Mouse (Mus musculus): ENCODE measurements around the gene Sdc4. TPM values are rescaled to one million over a fixed set of nuclear protein-coding genes. Genes with fewer than 3 reads are reported as not detected.

The Sdc4 gene
- polyA plus RNA-seq, 1 experiment from 2014 or later: 101 TPM

DNA sequence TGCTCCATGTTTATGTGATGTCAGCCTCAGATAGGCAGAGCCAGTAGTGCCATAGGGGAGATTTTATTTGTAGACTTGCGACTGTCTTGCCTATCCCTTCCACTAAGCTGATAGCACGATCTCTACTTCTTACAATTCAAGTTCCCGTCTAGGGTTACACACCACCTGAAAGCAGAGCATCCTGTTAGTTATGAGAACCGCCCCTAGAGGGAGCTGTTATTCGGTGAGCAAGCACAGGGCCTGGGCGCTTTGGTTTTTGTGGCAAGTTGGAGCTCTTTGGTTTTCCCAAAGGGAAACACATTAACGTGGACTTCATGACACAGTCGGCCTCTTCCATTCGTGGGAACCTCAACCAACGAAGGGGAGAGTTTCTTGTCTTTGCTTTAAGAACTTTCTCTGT lies 26.6 kb upstream of the Sdc4 start:
- H3K4me1 ChIP-seq (ENCODE audit: insufficient read depth): no peaks in the 10 kb centered on the region
- H3K9me3 ChIP-seq (ENCODE audit: low read depth, low read length): no peaks in the 10 kb centered on the region
- peak; percentile 84 for DNase-seq
- no peak overlapping the region for H3K4me3 ChIP-seq (ENCODE audit: low read depth, low read length)
- no peak overlapping the region for H3K9ac ChIP-seq
- H3K36me3 ChIP-seq (ENCODE audit: insufficient read depth): peaks cover 22% of the 10 kb centered on the region
- no peaks in the 10 kb centered on the region for H3K27me3 ChIP-seq (ENCODE audit: insufficient read depth, low read length)
- H3K27ac ChIP-seq (ENCODE audit: low read depth): no peak overlapping the region
- peak; percentile 21; the same call in 1 of the 2 replicates for ATAC-seq (ENCODE audit: insufficient read depth)
- H3K4me2 ChIP-seq: no peak overlapping the region
- peak; percentile 74 for TF ChIP-seq CTCF (IDR thresholded peaks at IDR 0.05; ENCODE audit: low read depth)
- WGBS: 23% methylated on average over 10 of the region's 10 CpGs

- DNase-seq (no peak), ATAC-seq (ENCODE audit: insufficient read depth) (no peak)
- no peak overlapping the region for H3K4me2 ChIP-seq
- H3K27ac ChIP-seq (ENCODE audit: low read depth): no peak overlapping the region
- no peak overlapping the region for H3K4me3 ChIP-seq (ENCODE audit: low read depth, low read length)
- peaks cover 41% of the 10 kb centered on the region for H3K36me3 ChIP-seq (ENCODE audit: insufficient read depth)
- TF ChIP-seq CTCF (IDR thresholded peaks at IDR 0.05; ENCODE audit: low read depth): no peak
- 66% methylated on average over 5 of the region's 5 CpGs for WGBS
- no peaks in the 10 kb centered on the region for H3K27me3 ChIP-seq (ENCODE audit: insufficient read depth, low read length)
- H3K9ac ChIP-seq: no peak overlapping the region
- H3K4me1 ChIP-seq (ENCODE audit: insufficient read depth): no peaks in the 10 kb centered on the region
- H3K9me3 ChIP-seq (ENCODE audit: low read depth, low read length): no peaks in the 10 kb centered on the region
These were observed 23.1 kb upstream of the Sdc4 start for GRCm38 (mm10) chr2:164466787-164467186.

GRCm38 (mm10) chr2:164465161-164465560 lies 21.5 kb upstream of the Sdc4 start:
- TF ChIP-seq CTCF (IDR thresholded peaks at IDR 0.05; ENCODE audit: low read depth): no peak
- Histone ChIP-seq H3K4me1 (ENCODE audit: insufficient read depth) (no peaks in the 10 kb centered on the region), H3K4me2 (no peak overlapping the region), H3K36me3 (ENCODE audit: insufficient read depth) (peaks cover 41% of the 10 kb centered on the region), H3K27me3 (ENCODE audit: insufficient read depth, low read length) (no peaks in the 10 kb centered on the region), H3K4me3 (ENCODE audit: low read depth, low read length) (no peak overlapping the region), H3K27ac (ENCODE audit: low read depth) (no peak overlapping the region), H3K9me3 (ENCODE audit: low read depth, low read length) (no peaks in the 10 kb centered on the region), H3K9ac (no peak overlapping the region)
- ATAC-seq (ENCODE audit: insufficient read depth) (no peak), DNase-seq (no peak)

- Histone ChIP-seq H3K4me2 (peak within 1 kb of the TSS; percentile 74), H3K27me3 (ENCODE audit: insufficient read depth, low read length) (no peaks in the 10 kb centered on the region), H3K4me1 (ENCODE audit: insufficient read depth) (no peaks in the 10 kb centered on the region), H3K9me3 (ENCODE audit: low read depth, low read length) (no peaks in the 10 kb centered on the region), H3K27ac (ENCODE audit: low read depth) (peak within 1 kb of the TSS; percentile 75), H3K36me3 (ENCODE audit: insufficient read depth) (peaks cover 30% of the 10 kb centered on the region), H3K9ac (peak within 1 kb of the TSS; percentile 70), H3K4me3 (ENCODE audit: low read depth, low read length) (peak within 1 kb of the TSS; percentile 86)
- peak; percentile 79 for TF ChIP-seq CTCF (IDR thresholded peaks at IDR 0.05; ENCODE audit: low read depth)
- WGBS: under 1% methylated on average over 75 of the region's 79 CpGs
- DNase-seq (peak; percentile 99), ATAC-seq (ENCODE audit: insufficient read depth) (peak; percentile 98)
These were observed 17.3 kb upstream of the Sdc4 start, which contains the start of gene Gm20458 for GRCm38 (mm10) chr2:164460745-164461551. TSS of gene Gm20458 (plus strand) at chr2:164460967.

DNA sequence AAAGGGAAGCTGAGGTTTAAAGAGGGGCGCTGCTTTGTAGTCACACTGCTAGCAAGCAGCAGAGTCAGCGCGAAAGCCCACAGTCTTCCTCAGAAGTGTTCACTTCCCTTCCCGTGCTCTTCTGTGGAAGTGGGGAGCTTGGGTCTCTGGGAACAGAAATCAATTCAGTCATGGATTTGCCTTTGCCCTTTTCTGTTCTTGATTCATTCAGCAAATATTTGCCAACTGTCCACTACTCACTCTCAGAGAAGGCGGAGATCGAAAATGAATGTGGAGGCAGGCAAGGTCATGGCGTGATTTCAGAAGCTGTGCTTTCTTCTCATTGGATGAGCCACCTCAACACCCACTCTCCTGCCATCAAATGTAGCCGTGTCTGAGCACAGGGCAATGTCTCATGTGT lies 14.8 kb upstream of the Sdc4 start:
- Histone ChIP-seq H3K9me3 (ENCODE audit: low read depth, low read length) (no peaks in the 10 kb centered on the region), H3K36me3 (ENCODE audit: insufficient read depth) (peaks cover 7% of the 10 kb centered on the region; the same call in 1 of the 2 replicates), H3K4me2 (no peak overlapping the region), H3K27me3 (ENCODE audit: insufficient read depth, low read length) (no peaks in the 10 kb centered on the region), H3K4me1 (ENCODE audit: insufficient read depth) (peaks cover 12% of the 10 kb centered on the region), H3K27ac (ENCODE audit: low read depth) (peak overlapping the region; percentile 68), H3K9ac (no peak overlapping the region), H3K4me3 (ENCODE audit: low read depth, low read length) (no peak overlapping the region)
- no peak for DNase-seq
- no peak for TF ChIP-seq CTCF (IDR thresholded peaks at IDR 0.05; ENCODE audit: low read depth)
- 65% methylated on average over 8 of the region's 8 CpGs for WGBS
- no peak for ATAC-seq (ENCODE audit: insufficient read depth)

- Histone ChIP-seq H3K9ac (no peak overlapping the region), H3K27ac (ENCODE audit: low read depth) (peak overlapping the region; percentile 87), H3K4me1 (ENCODE audit: insufficient read depth) (peaks cover 15% of the 10 kb centered on the region), H3K9me3 (ENCODE audit: low read depth, low read length) (no peaks in the 10 kb centered on the region), H3K4me3 (ENCODE audit: low read depth, low read length) (no peak overlapping the region), H3K27me3 (ENCODE audit: insufficient read depth, low read length) (no peaks in the 10 kb centered on the region), H3K36me3 (ENCODE audit: insufficient read depth) (peaks cover 1% of the 10 kb centered on the region; the same call in 1 of the 2 replicates), H3K4me2 (0 out of 2 replicates have a peak overlapping the region, but pooled peaks have one; percentile 18)
- TF ChIP-seq CTCF (IDR thresholded peaks at IDR 0.05; ENCODE audit: low read depth): no peak
- DNase-seq (peak; percentile 84), ATAC-seq (ENCODE audit: insufficient read depth) (no peak)
- WGBS: 39% methylated on average over 7 of the region's 7 CpGs
These were observed 14.3 kb upstream of the Sdc4 start for GRCm38 (mm10) chr2:164457942-164458341.

DNA sequence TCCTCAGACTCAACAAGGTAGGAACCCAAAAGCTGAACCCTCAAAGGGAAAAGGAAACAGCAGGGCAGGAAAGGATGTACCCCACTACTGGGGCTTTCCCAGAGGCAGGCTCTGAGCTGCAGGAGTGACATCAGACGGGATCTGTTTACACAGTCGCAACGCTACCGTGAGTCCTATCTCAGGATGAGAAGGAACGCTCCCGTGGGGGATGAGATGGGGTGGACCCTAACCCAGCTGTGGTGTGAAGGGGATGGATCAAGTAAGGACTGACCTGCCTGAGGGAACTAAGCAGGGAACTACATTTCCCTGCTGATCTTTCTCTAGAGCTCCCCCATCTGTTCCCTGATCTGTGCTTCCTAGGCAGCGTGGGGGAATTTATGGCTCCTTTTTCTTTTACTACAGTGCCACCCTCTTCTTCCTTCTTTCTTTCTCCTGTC lies 13.2 kb upstream of the Sdc4 start, which contains the start of gene Sys1:
Sys1 (plus strand) TSS at position 101 of the 437 bp plus-strand sequence.
- Histone ChIP-seq H3K4me1 (ENCODE audit: insufficient read depth) (peaks cover 25% of the 10 kb centered on the region), H3K4me2 (peak within 1 kb of the TSS; percentile 38), H3K9ac (0 out of 2 replicates have a peak within 1 kb of the TSS, but pooled peaks have one; percentile 21), H3K27me3 (ENCODE audit: insufficient read depth, low read length) (no peaks in the 10 kb centered on the region), H3K4me3 (ENCODE audit: low read depth, low read length) (0 out of 2 replicates have a peak within 1 kb of the TSS, but pooled peaks have one; percentile 10), H3K36me3 (ENCODE audit: insufficient read depth) (no peaks in the 10 kb centered on the region), H3K27ac (ENCODE audit: low read depth) (peak within 1 kb of the TSS; percentile 87), H3K9me3 (ENCODE audit: low read depth, low read length) (no peaks in the 10 kb centered on the region)
- 2% methylated on average over 7 of the region's 7 CpGs for WGBS
- DNase-seq: peak; percentile 52
- ATAC-seq (ENCODE audit: insufficient read depth): no peak
- peak; percentile 30; the same call in 1 of the 2 replicates for TF ChIP-seq CTCF (IDR thresholded peaks at IDR 0.05; ENCODE audit: low read depth)

Measured in lung, embryonic 14.5 days (tissue).